Mouse (Mus musculus): Measurements from ENCODE around the gene Smndc1. TPM values are rescaled to one million over a fixed set of nuclear protein-coding genes. Genes with fewer than 3 reads are reported as not detected.

Smndc1 gene
- polyA plus RNA-seq (2014; fragmentation: Illumina TruSeq; extraction: RNeasy Lipid Tissue Mini Kit (QIAGEN cat#74804); ENCODE audit: insufficient read depth, low read depth, low replicate concordance), result 34.9 TPM

DNA sequence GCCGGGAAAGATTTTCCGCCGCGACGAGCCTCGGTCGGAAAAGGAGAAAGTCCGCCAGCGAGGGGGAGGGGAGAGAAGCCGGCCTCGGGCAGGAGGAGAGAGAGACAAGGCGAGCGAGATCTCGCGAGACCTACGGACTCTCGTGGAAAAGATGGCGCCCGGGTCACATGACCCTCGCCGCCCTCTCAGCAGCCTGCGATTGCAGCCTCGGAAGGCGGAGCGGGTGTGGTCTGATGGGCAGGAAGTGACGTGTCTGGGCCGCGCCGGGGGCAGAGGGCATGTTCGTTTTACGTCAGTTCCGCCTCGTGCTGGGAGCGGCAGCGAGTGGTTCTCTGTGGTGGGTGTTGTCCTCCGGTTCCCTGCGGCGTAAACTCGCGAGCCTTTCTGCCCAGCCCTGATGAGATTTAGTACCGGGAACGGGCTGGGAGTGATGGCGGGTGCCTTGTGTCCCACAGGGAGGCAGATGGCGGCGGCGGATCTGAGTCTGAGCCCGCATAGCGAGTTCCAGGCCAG lies at the start of gene Smndc1:
TSS of gene Smndc1 (minus strand) at position 84 of the 513 bp plus-strand sequence.

DNA sequence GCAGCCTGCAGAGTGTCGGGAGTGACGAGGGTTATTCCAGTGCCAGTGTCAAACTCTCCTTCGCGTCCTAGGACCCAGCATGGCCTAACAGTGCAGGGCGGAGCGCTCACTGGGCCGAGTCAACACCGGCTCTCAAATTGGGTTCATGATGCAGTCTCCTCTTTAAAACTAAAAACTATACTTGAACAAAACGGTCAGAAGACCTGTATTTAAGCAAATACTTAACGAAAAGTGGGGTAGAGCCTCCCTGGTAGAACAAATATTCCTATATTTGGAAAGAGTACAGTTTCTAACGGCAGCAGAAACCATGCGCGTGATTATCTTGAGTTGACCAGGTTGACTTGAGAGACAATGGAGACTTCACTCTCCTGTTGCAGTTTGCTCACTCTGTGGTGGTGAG lies 18.7 kb downstream of the Smndc1 start, which contains the start of gene Gm10197:
TSS of gene Gm10197 (minus strand) at position 101 of the 400 bp plus-strand sequence.

Other genes starting within 250 kb of the Smndc1 start
- gene Mxi1, start 80.1 kb downstream of the Smndc1 start, polyA plus RNA-seq (2014; fragmentation: Illumina TruSeq; extraction: RNeasy Lipid Tissue Mini Kit (QIAGEN cat#74804); ENCODE audit: insufficient read depth, low read depth, low replicate concordance), result 20.4 TPM
- gene Gm10197, start 18.8 kb downstream of the Smndc1 start, polyA plus RNA-seq (2014; fragmentation: Illumina TruSeq; extraction: RNeasy Lipid Tissue Mini Kit (QIAGEN cat#74804); ENCODE audit: insufficient read depth, low read depth, low replicate concordance), result not detected
- gene Dusp5, start 138.5 kb upstream of the Smndc1 start, polyA plus RNA-seq (2014; fragmentation: Illumina TruSeq; extraction: RNeasy Lipid Tissue Mini Kit (QIAGEN cat#74804); ENCODE audit: insufficient read depth, low read depth, low replicate concordance), result 5.9 TPM
- gene Nutf2-ps1, start 198.5 kb upstream of the Smndc1 start, polyA plus RNA-seq (2014; fragmentation: Illumina TruSeq; extraction: RNeasy Lipid Tissue Mini Kit (QIAGEN cat#74804); ENCODE audit: insufficient read depth, low read depth, low replicate concordance), result 4.5 TPM
- gene Smc3, start 209.8 kb upstream of the Smndc1 start, polyA plus RNA-seq (2014; fragmentation: Illumina TruSeq; extraction: RNeasy Lipid Tissue Mini Kit (QIAGEN cat#74804); ENCODE audit: insufficient read depth, low read depth, low replicate concordance), result 17.9 TPM

All from lung, adult 10 weeks (tissue).